Mouse (Mus musculus): ENCODE data around the gene Gm14226. TPM values are rescaled to one million over a fixed set of nuclear protein-coding genes. Genes with fewer than 3 reads are reported as not detected.
"Not testable (repeated sequence)": the region's sequence is repeated elsewhere in the genome, so short reads cannot be mapped to it uniquely, and the experiment has no call there.

The Gm14226 gene
- total RNA-seq (2015; ENCODE audit: low replicate concordance) (not detected in 2 replicates), total RNA-seq (2017; ENCODE audit: low replicate concordance) (0.14 TPM in 1 of 2 replicates, not detected in the other)

- ATAC-seq (replicated peaks; ENCODE audit: low FRiP score, poor library complexity, severe bottlenecking): not testable (repeated sequence)
These were observed at the start of gene Gm14226 for GRCm38 (mm10) chr2:155018251-155018755. TSS of gene Gm14226 (plus strand) at chr2:155018266.

- not testable (repeated sequence) for ATAC-seq (replicated peaks; ENCODE audit: low FRiP score, poor library complexity, severe bottlenecking)
These were observed 48.2 kb upstream of the Gm14226 start for GRCm38 (mm10) chr2:154969740-154970397.

GRCm38 (mm10) chr2:154971919-154972692 lies 46.0 kb upstream of the Gm14226 start:
- no peak for ATAC-seq (replicated peaks; ENCODE audit: low FRiP score, poor library complexity, severe bottlenecking)

- ATAC-seq (replicated peaks; ENCODE audit: low FRiP score, poor library complexity, severe bottlenecking): no peak
These were observed 45.1 kb upstream of the Gm14226 start for GRCm38 (mm10) chr2:154972981-154973380.

DNA sequence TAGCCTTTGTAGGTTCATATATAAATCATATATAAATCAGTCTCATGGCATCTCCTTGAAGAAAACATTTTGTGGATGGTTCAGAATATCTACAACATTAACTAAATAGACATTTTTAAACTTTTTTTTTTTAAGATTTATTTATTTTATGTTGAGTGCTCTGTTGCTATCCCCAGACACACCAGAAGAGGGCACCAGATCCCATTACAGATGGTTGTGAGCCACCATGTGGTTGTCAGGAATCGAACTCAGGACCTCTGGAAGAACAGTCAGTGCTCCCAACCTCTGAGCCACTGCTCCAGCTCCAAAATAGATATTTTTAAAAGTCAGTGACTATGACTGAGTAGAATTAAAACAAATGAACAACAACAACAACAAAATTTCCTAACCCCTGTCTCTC lies 31.5 kb upstream of the Gm14226 start:
- ATAC-seq (replicated peaks; ENCODE audit: low FRiP score, poor library complexity, severe bottlenecking): no peak

DNA sequence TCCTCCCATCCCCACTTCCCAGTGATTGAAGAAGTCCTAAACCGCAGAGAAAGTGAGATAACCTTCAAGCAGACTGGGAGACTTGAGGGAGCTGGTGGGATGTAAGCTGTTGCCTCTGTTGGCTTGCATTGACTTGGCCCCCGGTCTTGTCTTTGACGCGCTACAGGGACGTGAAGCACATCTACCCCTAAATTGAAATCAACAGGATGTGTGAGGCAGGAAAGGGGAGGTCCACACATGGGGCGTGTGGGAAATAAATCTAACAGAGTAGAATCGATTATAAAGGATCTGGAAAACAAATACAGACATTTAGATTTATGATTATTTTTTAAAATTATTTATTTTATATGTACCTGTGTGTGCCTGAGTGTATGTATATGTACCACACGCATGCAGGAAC lies 26.7 kb upstream of the Gm14226 start:
- no peak for ATAC-seq (replicated peaks; ENCODE audit: low FRiP score, poor library complexity, severe bottlenecking)

- ATAC-seq (replicated peaks; ENCODE audit: low FRiP score, poor library complexity, severe bottlenecking): no peak
These were observed 26.0 kb upstream of the Gm14226 start for GRCm38 (mm10) chr2:154992083-154992482.

DNA sequence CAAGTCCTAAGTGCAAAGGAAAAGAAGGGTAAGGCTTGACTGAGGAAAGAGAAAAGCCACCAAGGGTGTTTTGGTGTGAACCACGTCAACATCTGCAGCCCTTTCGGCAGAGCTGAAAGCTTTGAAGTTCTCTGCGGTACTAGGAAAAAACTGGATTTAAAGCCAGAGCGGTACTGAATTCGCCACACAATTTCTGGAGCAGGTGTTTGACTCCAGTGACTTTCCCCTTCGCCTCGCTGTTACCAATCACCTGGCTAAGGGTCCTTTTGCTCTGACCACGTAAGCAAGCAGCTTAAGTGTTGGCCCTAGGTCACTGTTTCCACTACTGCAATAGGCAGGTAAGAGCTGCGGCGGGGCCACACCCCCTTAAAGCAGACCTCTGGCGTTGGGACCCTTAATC lies 12.6 kb upstream of the Gm14226 start:
- no peak for ATAC-seq (replicated peaks; ENCODE audit: low FRiP score, poor library complexity, severe bottlenecking)

GRCm38 (mm10) chr2:155011086-155011656 lies 6.9 kb upstream of the Gm14226 start:
- ATAC-seq (replicated peaks; ENCODE audit: low FRiP score, poor library complexity, severe bottlenecking): no peak

GRCm38 (mm10) chr2:155012991-155013390 lies 5.1 kb upstream of the Gm14226 start:
- no peak for ATAC-seq (replicated peaks; ENCODE audit: low FRiP score, poor library complexity, severe bottlenecking)

- not testable (repeated sequence) for ATAC-seq (replicated peaks; ENCODE audit: low FRiP score, poor library complexity, severe bottlenecking)
These were observed 1.3 kb upstream of the Gm14226 start for GRCm38 (mm10) chr2:155016751-155017150.

- ATAC-seq (replicated peaks; ENCODE audit: low FRiP score, poor library complexity, severe bottlenecking): peak; percentile 83
These were observed 936 bp downstream of the Gm14226 start for GRCm38 (mm10) chr2:155018762-155019641.

DNA sequence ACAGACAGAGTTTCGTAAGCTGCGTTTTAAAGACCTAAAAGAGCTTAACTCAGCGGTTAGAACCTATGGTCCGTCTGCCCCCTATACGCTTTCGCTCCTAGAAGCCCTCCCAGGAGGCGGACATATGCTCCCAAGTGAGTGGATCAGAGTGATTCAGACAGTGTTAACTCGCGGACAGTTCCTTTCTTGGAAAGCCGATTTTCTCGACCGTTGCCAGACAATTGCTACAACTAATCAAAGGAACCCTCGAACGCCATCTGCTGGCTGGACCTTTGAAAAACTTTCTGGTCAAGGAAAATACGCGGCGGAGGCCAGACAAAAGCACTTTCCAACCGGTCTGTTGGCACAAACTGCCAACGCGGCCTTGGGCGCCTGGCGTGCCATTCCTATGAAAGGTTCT lies 1.6 kb downstream of the Gm14226 start:
- peak; percentile 91 for ATAC-seq (replicated peaks; ENCODE audit: low FRiP score, poor library complexity, severe bottlenecking)

GRCm38 (mm10) chr2:155020247-155020826 lies 2.3 kb downstream of the Gm14226 start:
- not testable (repeated sequence) for ATAC-seq (replicated peaks; ENCODE audit: low FRiP score, poor library complexity, severe bottlenecking)

DNA sequence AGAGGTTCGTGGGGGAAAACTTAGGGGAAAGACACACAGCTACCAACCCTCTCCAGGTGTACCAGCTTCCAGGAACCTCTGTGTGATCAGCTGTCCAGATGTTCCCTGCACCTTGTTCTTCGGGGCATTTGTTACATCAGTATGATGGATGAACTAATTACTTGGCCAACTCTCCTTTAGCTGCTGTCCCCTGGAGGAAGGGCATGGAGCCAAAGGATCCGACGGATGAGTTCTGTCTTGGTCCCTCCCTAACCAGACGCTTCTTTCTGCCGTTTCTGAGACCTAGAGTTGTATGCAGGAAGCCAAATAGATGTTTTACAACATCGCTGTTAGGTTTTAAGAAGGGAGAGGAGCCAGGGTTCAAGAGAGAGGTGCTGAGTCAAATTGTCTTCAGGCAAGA lies 12.8 kb downstream of the Gm14226 start:
- ATAC-seq (replicated peaks; ENCODE audit: low FRiP score, poor library complexity, severe bottlenecking): no peak

- no peak for ATAC-seq (replicated peaks; ENCODE audit: low FRiP score, poor library complexity, severe bottlenecking)
These were observed 15.1 kb downstream of the Gm14226 start for GRCm38 (mm10) chr2:155032938-155033710.

DNA sequence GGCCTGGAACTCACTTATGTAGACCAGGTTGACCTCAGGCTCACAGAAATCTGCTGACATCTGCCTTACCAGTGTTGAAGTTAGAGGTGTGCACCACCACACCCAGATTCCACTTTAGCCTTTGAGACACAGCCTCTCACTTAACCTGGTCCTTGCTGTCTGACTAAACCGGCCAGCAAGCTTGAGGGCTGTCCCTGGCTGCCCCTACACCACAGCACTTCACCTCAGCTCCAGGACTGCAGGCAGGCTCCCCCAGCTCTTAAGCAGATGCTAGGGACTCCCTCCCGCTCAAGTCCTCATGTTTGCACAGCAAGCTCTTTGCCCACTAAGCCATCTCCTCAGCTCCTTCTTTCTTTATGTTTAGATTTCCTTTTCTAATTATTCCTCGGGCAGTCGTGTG lies 21.9 kb downstream of the Gm14226 start:
- ATAC-seq (replicated peaks; ENCODE audit: low FRiP score, poor library complexity, severe bottlenecking): no peak

GRCm38 (mm10) chr2:155044542-155044941 lies 26.5 kb downstream of the Gm14226 start:
- ATAC-seq (replicated peaks; ENCODE audit: low FRiP score, poor library complexity, severe bottlenecking): no peak

GRCm38 (mm10) chr2:155045075-155045474 lies 27.0 kb downstream of the Gm14226 start:
- ATAC-seq (replicated peaks; ENCODE audit: low FRiP score, poor library complexity, severe bottlenecking): no peak
